Mouse (Mus musculus): ENCODE measurements at regions not wholly inside any gene's neighbourhood (a gene's known extent, or its start where the extent isn't known, plus 50 kb on each side); places are given as distances from the start of the nearest gene placed in this dataset.
"Not testable (repeated sequence)": the region's sequence is repeated elsewhere in the genome, so short reads cannot be mapped to it uniquely, and the experiment has no call there.

DNA sequence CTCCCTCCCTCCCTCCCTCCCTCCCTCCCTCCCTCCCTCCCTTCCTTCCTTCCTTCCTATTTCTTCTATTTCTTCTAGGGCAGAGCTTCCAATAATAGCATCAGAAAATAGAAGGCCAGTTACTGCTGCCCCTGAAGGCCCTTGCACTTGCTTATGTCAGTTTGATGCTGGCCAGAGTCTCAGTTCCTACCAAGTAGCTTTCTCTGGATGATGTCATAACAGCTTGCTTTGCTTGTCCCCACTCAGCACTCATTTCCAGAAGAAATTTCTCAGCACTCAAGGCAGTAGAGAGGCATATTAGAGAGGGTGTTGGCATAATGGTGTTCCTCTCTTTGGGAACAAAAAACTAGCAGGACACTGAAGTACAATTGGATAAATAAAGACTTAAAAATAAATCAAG is 811.6 kb upstream of the 4930444P10Rik start:
- H3K36me3 ChIP-seq, result no peaks in the 10 kb centered on the region
- H3K4me2 ChIP-seq, result no peak overlapping the region
- no peaks in the 10 kb centered on the region for H3K9me3 ChIP-seq (replicated peaks)
- no peak overlapping the region for H3K9ac ChIP-seq
- no peaks in the 10 kb centered on the region for H3K4me1 ChIP-seq (replicated peaks)
- DNase-seq, result no peak
- H3K27ac ChIP-seq, result no peak overlapping the region
- H3K4me3 ChIP-seq (replicated peaks), result no peak overlapping the region
- H3K27me3 ChIP-seq, result no peaks in the 10 kb centered on the region
- ATAC-seq (ENCODE audit: low read depth), result no peak

GRCm38 (mm10) chr1:16868383-16868782 is 775.3 kb upstream of the 4930444P10Rik start:
- not testable (repeated sequence) for H3K36me3 ChIP-seq; H3K4me3 ChIP-seq (replicated peaks); H3K9ac ChIP-seq; H3K4me2 ChIP-seq; H3K27ac ChIP-seq; DNase-seq; H3K9me3 ChIP-seq (replicated peaks); H3K4me1 ChIP-seq (replicated peaks); H3K27me3 ChIP-seq; ATAC-seq (ENCODE audit: low read depth)
- 45% methylated on average over 3 of the region's 3 CpGs for WGBS (ENCODE audit: insufficient replicate concordance)

- WGBS (ENCODE audit: insufficient replicate concordance), result 50% methylated on average over 6 of the region's 6 CpGs
- DNase-seq; H3K9ac ChIP-seq; H3K36me3 ChIP-seq; H3K4me1 ChIP-seq (replicated peaks); H3K27ac ChIP-seq; ATAC-seq (ENCODE audit: low read depth); H3K9me3 ChIP-seq (replicated peaks); H3K4me3 ChIP-seq (replicated peaks); H3K4me2 ChIP-seq; H3K27me3 ChIP-seq: not testable (repeated sequence)
Measured at GRCm38 (mm10) chr1:16867086-16867835, 774.1 kb upstream of the 4930444P10Rik start.

DNA sequence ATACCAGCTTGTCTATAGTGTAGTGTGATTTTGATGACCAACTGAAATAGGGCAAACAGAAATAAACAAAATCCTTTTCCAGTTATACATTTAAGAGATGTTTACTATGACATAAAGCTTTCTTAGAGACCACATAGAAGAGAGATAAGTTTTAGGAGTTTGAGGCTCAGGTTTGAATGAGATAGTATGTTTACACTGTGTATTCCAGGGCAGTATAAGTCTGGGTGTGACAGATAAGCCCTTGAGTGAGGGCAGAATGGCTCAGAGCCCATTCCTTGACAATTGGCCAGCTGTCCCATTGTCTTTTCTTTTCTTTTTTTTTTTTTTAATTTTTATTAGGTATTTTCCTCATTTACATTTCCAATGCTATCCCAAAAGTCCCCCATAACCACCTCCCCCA is 744.0 kb upstream of the 4930444P10Rik start:
- Histone ChIP-seq H3K27me3 (no peaks in the 10 kb centered on the region), H3K36me3 (no peaks in the 10 kb centered on the region), H3K4me2 (no peak overlapping the region), H3K9ac (no peak overlapping the region), H3K4me1 (replicated peaks) (no peaks in the 10 kb centered on the region), H3K27ac (no peak overlapping the region), H3K9me3 (replicated peaks) (no peaks in the 10 kb centered on the region; the same call in 1 of the 2 replicates), H3K4me3 (replicated peaks) (no peak overlapping the region)
- ATAC-seq (ENCODE audit: low read depth) (no peak), DNase-seq (no peak)

DNA sequence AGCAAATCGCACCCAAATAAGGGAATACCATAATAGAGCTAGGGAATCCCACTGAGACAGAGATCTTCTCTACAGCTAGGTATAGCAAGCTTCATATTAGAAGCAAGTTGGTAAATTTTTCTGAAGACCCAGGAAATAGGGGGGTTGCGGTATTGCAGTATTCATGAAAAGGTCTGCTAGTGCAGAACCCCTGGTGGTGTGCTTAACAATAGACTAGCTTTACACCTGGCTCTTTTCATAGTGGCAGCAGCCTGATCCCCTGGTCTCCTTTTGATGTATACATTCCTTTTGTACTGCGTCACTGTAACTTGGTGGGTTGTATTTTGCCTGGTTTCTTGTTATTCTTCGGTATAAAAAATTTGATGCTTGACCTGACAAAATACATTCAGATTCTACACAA is 731.6 kb upstream of the 4930444P10Rik start:
- H3K27ac ChIP-seq; H3K9me3 ChIP-seq (replicated peaks); H3K4me3 ChIP-seq (replicated peaks); ATAC-seq (ENCODE audit: low read depth); DNase-seq; H3K9ac ChIP-seq; H3K4me1 ChIP-seq (replicated peaks); H3K4me2 ChIP-seq; H3K36me3 ChIP-seq; H3K27me3 ChIP-seq: not testable (repeated sequence)
- 64% methylated on average over 4 of the region's 4 CpGs for WGBS (ENCODE audit: insufficient replicate concordance)

DNA sequence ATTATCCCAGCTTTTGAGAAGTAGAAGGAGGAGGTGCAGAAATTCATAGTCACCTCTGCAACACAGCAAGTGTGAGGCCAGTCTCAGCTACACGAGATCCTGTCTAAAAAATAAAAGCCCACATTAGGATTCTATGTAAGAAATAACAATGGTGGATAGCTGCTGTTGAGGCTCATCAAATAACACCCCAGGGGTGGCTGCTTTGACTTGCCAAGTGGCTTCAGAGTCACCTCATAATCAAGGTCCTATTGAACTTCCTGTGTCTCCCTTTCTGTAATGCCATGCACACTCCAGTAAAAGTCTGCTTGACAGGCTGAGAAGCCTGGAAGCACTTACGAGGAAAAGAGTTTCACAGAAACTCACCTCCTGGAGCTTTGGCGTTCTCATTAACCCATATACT is 730.9 kb upstream of the 4930444P10Rik start:
- H3K27me3 ChIP-seq, result no peaks in the 10 kb centered on the region
- ATAC-seq (ENCODE audit: low read depth) (no peak), DNase-seq (no peak)
- 57% methylated on average over 3 of the region's 3 CpGs for WGBS (ENCODE audit: insufficient replicate concordance)
- no peak overlapping the region for H3K4me3 ChIP-seq (replicated peaks)
- no peak overlapping the region for H3K27ac ChIP-seq
- H3K9me3 ChIP-seq (replicated peaks), result no peaks in the 10 kb centered on the region; the same call in 1 of the 2 replicates
- no peaks in the 10 kb centered on the region for H3K36me3 ChIP-seq
- no peaks in the 10 kb centered on the region for H3K4me1 ChIP-seq (replicated peaks)
- H3K9ac ChIP-seq, result no peak overlapping the region
- no peak overlapping the region for H3K4me2 ChIP-seq

DNA sequence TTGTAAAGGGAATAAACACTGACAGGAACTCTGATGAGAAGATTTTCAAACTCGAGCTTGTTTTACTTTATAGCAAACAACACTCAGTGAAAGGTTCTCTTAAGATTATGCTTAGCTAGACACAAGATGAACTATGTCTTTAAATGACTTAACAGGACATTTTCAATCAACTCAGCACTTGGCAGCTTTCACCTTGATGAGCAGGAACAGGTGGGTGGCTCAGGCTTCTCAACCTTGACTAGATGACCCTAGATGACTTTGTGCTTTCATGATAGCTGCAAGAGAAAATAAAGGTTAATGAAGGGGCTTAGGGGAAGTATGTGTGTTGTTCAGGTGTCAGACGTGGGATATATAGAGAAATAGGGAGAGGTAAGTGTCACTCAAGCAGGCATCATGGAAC is 728.1 kb upstream of the 4930444P10Rik start:
- H3K27ac ChIP-seq, result no peak overlapping the region
- H3K4me1 ChIP-seq (replicated peaks), result no peaks in the 10 kb centered on the region
- no peak overlapping the region for H3K4me2 ChIP-seq
- no peak overlapping the region for H3K9ac ChIP-seq
- DNase-seq, result no peak
- 39% methylated on average over 2 of the region's 2 CpGs for WGBS (ENCODE audit: insufficient replicate concordance)
- H3K27me3 ChIP-seq, result no peaks in the 10 kb centered on the region
- ATAC-seq (ENCODE audit: low read depth), result no peak
- H3K4me3 ChIP-seq (replicated peaks), result no peak overlapping the region
- no peaks in the 10 kb centered on the region for H3K9me3 ChIP-seq (replicated peaks)
- no peaks in the 10 kb centered on the region for H3K36me3 ChIP-seq

DNA sequence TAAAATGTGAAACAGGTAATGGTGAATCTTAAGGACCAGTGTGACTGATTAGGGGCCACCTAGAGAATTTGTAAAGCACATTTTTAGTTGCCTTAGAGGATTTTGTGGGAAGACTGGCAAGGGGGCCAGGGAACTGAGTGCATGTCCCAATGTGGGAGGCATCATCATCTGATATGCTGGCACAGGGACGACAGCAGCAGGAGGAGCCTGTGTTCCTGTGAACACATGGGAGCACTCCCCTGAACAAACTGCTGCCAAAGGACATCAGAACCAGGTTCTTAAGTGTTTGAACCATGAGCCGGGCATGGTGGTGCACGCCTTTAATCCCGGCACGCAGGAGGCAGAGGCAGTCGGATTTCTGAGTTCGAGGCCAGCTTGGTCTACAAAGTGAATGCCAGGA is 723.4 kb upstream of the 4930444P10Rik start:
- no peak for DNase-seq
- Histone ChIP-seq H3K9ac (no peak overlapping the region), H3K36me3 (no peaks in the 10 kb centered on the region), H3K4me3 (replicated peaks) (no peak overlapping the region), H3K4me1 (replicated peaks) (no peaks in the 10 kb centered on the region), H3K27ac (no peak overlapping the region), H3K9me3 (replicated peaks) (no peaks in the 10 kb centered on the region), H3K4me2 (no peak overlapping the region), H3K27me3 (no peaks in the 10 kb centered on the region)
- WGBS (ENCODE audit: insufficient replicate concordance), result 77% methylated on average over 7 of the region's 7 CpGs
- no peak for ATAC-seq (ENCODE audit: low read depth)

GRCm38 (mm10) chr1:16815731-16816130 is 722.6 kb upstream of the 4930444P10Rik start:
- H3K9ac ChIP-seq, result no peak overlapping the region
- no peaks in the 10 kb centered on the region for H3K9me3 ChIP-seq (replicated peaks)
- H3K27ac ChIP-seq, result no peak overlapping the region
- no peaks in the 10 kb centered on the region for H3K27me3 ChIP-seq
- H3K36me3 ChIP-seq, result no peaks in the 10 kb centered on the region
- ATAC-seq (ENCODE audit: low read depth) (no peak), DNase-seq (no peak)
- no peak overlapping the region for H3K4me3 ChIP-seq (replicated peaks)
- no peaks in the 10 kb centered on the region for H3K4me1 ChIP-seq (replicated peaks)
- H3K4me2 ChIP-seq, result no peak overlapping the region

DNA sequence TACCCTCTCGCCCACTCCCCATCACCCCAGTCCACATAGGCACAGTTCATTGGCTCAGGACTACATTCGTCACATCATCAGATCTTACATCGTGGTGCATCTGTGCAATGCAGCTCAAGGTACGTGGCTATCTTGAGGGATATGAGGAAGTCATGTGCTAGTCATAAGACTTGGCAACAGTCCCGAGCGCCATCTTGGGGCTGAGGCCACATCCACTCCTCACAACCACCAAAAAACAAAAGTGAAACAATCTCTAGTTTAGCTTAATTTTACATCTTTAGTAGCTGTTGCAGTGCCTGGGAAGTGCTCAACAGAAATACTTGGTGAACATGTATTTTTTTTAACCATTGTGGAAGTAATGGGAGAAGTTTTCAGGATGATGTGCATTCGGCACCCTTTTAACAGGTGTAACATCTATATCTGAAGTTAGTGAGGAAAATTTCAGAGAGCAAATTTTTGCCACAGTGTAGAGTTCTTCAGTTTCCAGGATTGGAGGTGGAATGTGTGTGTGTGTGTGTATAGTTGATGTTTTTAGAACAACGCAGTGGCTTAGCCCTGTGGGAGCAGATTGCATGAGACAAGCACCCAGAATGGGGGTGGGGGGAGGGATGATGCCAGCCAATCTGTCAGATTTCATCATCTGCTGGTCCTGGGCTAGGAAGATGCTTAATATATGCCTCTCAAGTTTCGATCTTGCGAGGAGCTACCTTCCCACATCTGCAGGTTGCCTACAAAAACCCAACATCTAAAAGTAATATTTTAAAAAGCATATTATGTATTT is 716.4 kb upstream of the 4930444P10Rik start:
- 65% methylated on average over 10 of the region's 10 CpGs for whole genome bisulfite sequencing (ENCODE audit: insufficient replicate concordance)
- no peak overlapping the region for H3K4me3 ChIP-seq (replicated peaks)
- no peak overlapping the region for H3K27ac ChIP-seq
- H3K27me3 ChIP-seq, result no peaks in the 10 kb centered on the region
- H3K36me3 ChIP-seq, result no peaks in the 10 kb centered on the region
- no peak overlapping the region for H3K9ac ChIP-seq
- DNase-seq (no peak), ATAC-seq (ENCODE audit: low read depth) (no peak)
- H3K4me1 ChIP-seq (replicated peaks), result no peaks in the 10 kb centered on the region
- H3K4me2 ChIP-seq, result no peak overlapping the region
- no peaks in the 10 kb centered on the region for H3K9me3 ChIP-seq (replicated peaks)

DNA sequence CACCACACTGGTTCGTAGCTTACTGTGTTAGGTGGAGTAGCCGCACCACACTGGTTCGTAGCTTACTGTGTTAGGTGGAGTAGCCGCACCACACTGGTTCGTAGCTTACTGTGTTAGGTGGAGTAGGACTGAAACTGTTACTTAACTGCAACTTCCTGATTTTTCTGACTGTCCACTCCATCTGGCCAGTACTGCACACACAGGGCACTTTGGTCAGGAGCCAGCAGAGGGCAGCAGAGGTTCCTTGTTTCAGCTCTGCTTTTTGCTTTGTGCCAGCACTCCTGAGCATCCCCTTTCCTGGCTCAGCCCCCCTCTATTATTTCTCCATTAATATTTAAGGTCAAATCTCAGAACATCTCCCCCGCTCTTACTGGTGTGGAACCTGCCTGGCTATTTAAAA is 705.2 kb upstream of the 4930444P10Rik start:
- ATAC-seq (ENCODE audit: low read depth), result no peak
- H3K36me3 ChIP-seq, result no peaks in the 10 kb centered on the region
- no peak overlapping the region for H3K9ac ChIP-seq
- H3K4me3 ChIP-seq (replicated peaks), result no peak overlapping the region
- no peaks in the 10 kb centered on the region for H3K27me3 ChIP-seq
- peak; percentile 4 for DNase-seq
- H3K27ac ChIP-seq, result no peak overlapping the region
- WGBS (ENCODE audit: insufficient replicate concordance), result 56% methylated on average over 6 of the region's 6 CpGs
- H3K4me1 ChIP-seq (replicated peaks), result no peaks in the 10 kb centered on the region
- H3K4me2 ChIP-seq, result no peak overlapping the region
- H3K9me3 ChIP-seq (replicated peaks), result no peaks in the 10 kb centered on the region

- Histone ChIP-seq H3K9ac (no peak overlapping the region), H3K4me1 (replicated peaks) (no peaks in the 10 kb centered on the region), H3K36me3 (no peaks in the 10 kb centered on the region), H3K4me2 (no peak overlapping the region), H3K4me3 (replicated peaks) (no peak overlapping the region), H3K27me3 (no peaks in the 10 kb centered on the region), H3K9me3 (replicated peaks) (no peaks in the 10 kb centered on the region), H3K27ac (no peak overlapping the region)
- DNase-seq (no peak), ATAC-seq (ENCODE audit: low read depth) (no peak)
- 91% methylated on average over 1 of the region's 1 CpGs for WGBS (ENCODE audit: insufficient replicate concordance)
Measured at GRCm38 (mm10) chr1:16796449-16796848, 703.3 kb upstream of the 4930444P10Rik start.
